Mouse (Mus musculus) stomach, embryonic 14.5 days (tissue): ENCODE results near the gene Gm20671. TPM values are rescaled to one million over a fixed set of nuclear protein-coding genes. Genes with fewer than 3 reads are reported as not detected.
"Not testable (repeated sequence)": the region's sequence is repeated elsewhere in the genome, so short reads cannot be mapped to it uniquely, and the experiment has no call there.

Experiments
- ATAC-seq: fragments of 200-750 bp; cut with Nextera tagmentation; 2 replicates; pipeline ENCODE4 v1.8.0; 2017; ENCODE audit warnings: low read depth, moderate TSS enrichment; ENCODE audit not compliant: insufficient number of reproducible peaks, insufficient read depth, low FRiP score
- H3K27ac ChIP-seq: fragments of 300-500 bp; sonication (generic); 2 replicates; pipeline ENCODE4 v1.5.1; 2014; ENCODE audit warnings: mild to moderate bottlenecking, low read length, moderate library complexity, mixed read lengths
- H3K27me3 ChIP-seq: fragments of 300-500 bp; sonication (generic); 2 replicates; pipeline ENCODE4 v1.6.1; 2014; ENCODE audit warnings: low read length, control low read depth, mixed read lengths; ENCODE audit not compliant: control insufficient read depth, insufficient read depth
- H3K36me3 ChIP-seq: fragments of 300-500 bp; sonication (generic); 2 replicates; pipeline ENCODE4 v1.6.1; 2014; ENCODE audit warnings: mild to moderate bottlenecking, control low read depth, low read length, moderate library complexity, mixed read lengths; ENCODE audit not compliant: control insufficient read depth, insufficient read depth
- H3K4me1 ChIP-seq: fragments of 300-500 bp; sonication (generic); 2 replicates; pipeline ENCODE4 v1.6.1; 2014; ENCODE audit warnings: low read length, control low read depth, mixed read lengths; ENCODE audit not compliant: control insufficient read depth, insufficient read depth
- H3K4me2 ChIP-seq: fragments of 300-500 bp; sonication (generic); replicated peaks from 2 replicates; pipeline ENCODE4 v1.6.1; 2014; ENCODE audit warnings: low read depth, low read length, control low read depth
- H3K4me3 ChIP-seq: fragments of 300-500 bp; sonication (generic); 2 replicates; pipeline ENCODE4 v1.5.1; 2014; ENCODE audit warnings: low read depth, low read length, control low read depth
- H3K9ac ChIP-seq: fragments of 300-500 bp; sonication (generic); replicated peaks from 2 replicates; pipeline ENCODE4 v1.6.1; 2014; ENCODE audit warnings: low read depth, mild to moderate bottlenecking, control low read depth, low read length, moderate library complexity, mixed read lengths
- H3K9me3 ChIP-seq: fragments of 300-500 bp; sonication (generic); 2 replicates; pipeline ENCODE4 v1.6.1; 2016; ENCODE audit warnings: low read depth, low read length, control low read depth; ENCODE audit not compliant: control insufficient read depth
- WGBS: fragments of 180-500 bp; shearing (Covaris S2); extraction: QIAGEN DNeasy Blood & Tissue Kit; methylation state at CpG from one replicate; pipeline ENCODE4 v1.1.7; 2014; 5-methylcytosine and 5-hydroxymethylcytosine counted together
- polyA plus RNA-seq: library from polyadenylated mRNA; unstranded; fragments of >200 nt; fragmentation: Nextera tagmentation; extraction: Ambion mirVana; gene quantifications from 2 replicates; pipeline ENCODE4 v1.2.1, GENCODE M21; 2014

Gm20671 gene
- polyA plus RNA-seq, 1 experiment from 2014 or later = not detected

GRCm38 (mm10) chr5:32830054-32830453 is 3.1 kb upstream of the Gm20671 start:
- Histone ChIP-seq H3K4me1 (no peaks in the 10 kb centered on the region), H3K9me3 (no peaks in the 10 kb centered on the region), H3K4me3 (no peak overlapping the region), H3K4me2 (no peak overlapping the region), H3K36me3 (peaks cover 61% of the 10 kb centered on the region), H3K9ac (no peak overlapping the region), H3K27ac (no peak overlapping the region), H3K27me3 (no peaks in the 10 kb centered on the region)
- no peak for ATAC-seq
- 84% methylated on average over 2 of the region's 2 CpGs for WGBS

GRCm38 (mm10) chr5:32828766-32829165 is 1.9 kb upstream of the Gm20671 start:
- WGBS = 90% methylated on average over 1 of the region's 1 CpGs
- peaks cover 53% of the 10 kb centered on the region for H3K36me3 ChIP-seq

GRCm38 (mm10) chr5:32820471-32820870 is 6.4 kb downstream of the Gm20671 start:
- Histone ChIP-seq H3K4me1 (no peaks in the 10 kb centered on the region), H3K4me3 (no peak overlapping the region), H3K9ac (no peak overlapping the region), H3K27me3 (no peaks in the 10 kb centered on the region), H3K4me2 (no peak overlapping the region), H3K9me3 (no peaks in the 10 kb centered on the region), H3K36me3 (peaks cover 54% of the 10 kb centered on the region), H3K27ac (no peak overlapping the region)
- WGBS = 92% methylated on average over 8 of the region's 8 CpGs
- no peak for ATAC-seq

More at GRCm38 (mm10) chr5:32828766-32829165, 1.9 kb upstream of the Gm20671 start:
- H3K4me3 ChIP-seq, ATAC-seq, H3K27ac ChIP-seq, H3K9ac ChIP-seq, H3K27me3 ChIP-seq, H3K4me2 ChIP-seq, H3K9me3 ChIP-seq, H3K4me1 ChIP-seq: not testable (repeated sequence)

- no peaks in the 10 kb centered on the region for H3K9me3 ChIP-seq
- H3K36me3 ChIP-seq = peaks cover 51% of the 10 kb centered on the region
- no peak overlapping the region for H3K4me3 ChIP-seq
- no peaks in the 10 kb centered on the region for H3K4me1 ChIP-seq
- no peaks in the 10 kb centered on the region for H3K27me3 ChIP-seq
- no peak overlapping the region for H3K27ac ChIP-seq
- no peak overlapping the region for H3K9ac ChIP-seq
- WGBS = 95% methylated on average over 4 of the region's 4 CpGs
- no peak for ATAC-seq
- no peak overlapping the region for H3K4me2 ChIP-seq
Measured at GRCm38 (mm10) chr5:32815396-32815795, 11.5 kb downstream of the Gm20671 start.

- not testable (repeated sequence) for H3K9ac ChIP-seq, H3K4me2 ChIP-seq, H3K9me3 ChIP-seq, H3K36me3 ChIP-seq, ATAC-seq, H3K27me3 ChIP-seq, H3K27ac ChIP-seq, H3K4me3 ChIP-seq, H3K4me1 ChIP-seq
- 75% methylated on average over 1 of the region's 1 CpGs for WGBS
Measured at GRCm38 (mm10) chr5:32786454-32786853, 40.5 kb downstream of the Gm20671 start.

- Histone ChIP-seq H3K4me2 (peak within 1 kb of the TSS; percentile 67), H3K9ac (peak within 1 kb of the TSS; percentile 23), H3K4me3 (peak within 1 kb of the TSS; percentile 69), H3K36me3 (peaks cover 4% of the 10 kb centered on the region; the same call in 1 of the 2 replicates), H3K27me3 (no peaks in the 10 kb centered on the region), H3K9me3 (no peaks in the 10 kb centered on the region), H3K4me1 (no peaks in the 10 kb centered on the region), H3K27ac (peak within 1 kb of the TSS; percentile 44; the same call in 1 of the 2 replicates)
- WGBS = under 1% methylated on average over 52 of the region's 52 CpGs
- peak; percentile 98 for ATAC-seq
Measured at GRCm38 (mm10) chr5:32785313-32785915, 41.5 kb downstream of the Gm20671 start, which contains the start of gene Pisd. Gene Pisd, minus strand, starts transcription at chr5:32785646.

- Histone ChIP-seq H3K27ac (no peak overlapping the region), H3K9ac (peak overlapping the region; percentile 23; the same call in 1 of the 2 replicates), H3K4me2 (peak overlapping the region; percentile 67), H3K9me3 (no peaks in the 10 kb centered on the region), H3K36me3 (peaks cover 4% of the 10 kb centered on the region; the same call in 1 of the 2 replicates), H3K27me3 (no peaks in the 10 kb centered on the region), H3K4me1 (no peaks in the 10 kb centered on the region), H3K4me3 (peak overlapping the region; percentile 69)
- ATAC-seq = no peak
- WGBS = 19% methylated on average over 5 of the region's 5 CpGs
Measured at GRCm38 (mm10) chr5:32784726-32785125, 42.2 kb downstream of the Gm20671 start.

GRCm38 (mm10) chr5:32781596-32781995 is 45.3 kb downstream of the Gm20671 start:
- Histone ChIP-seq H3K4me3 (no peak overlapping the region), H3K9ac (no peak overlapping the region), H3K27me3 (no peaks in the 10 kb centered on the region), H3K4me1 (no peaks in the 10 kb centered on the region), H3K36me3 (no peaks in the 10 kb centered on the region), H3K27ac (no peak overlapping the region), H3K4me2 (no peak overlapping the region), H3K9me3 (no peaks in the 10 kb centered on the region)
- ATAC-seq = no peak
- WGBS = 89% methylated on average over 5 of the region's 5 CpGs

- no peak overlapping the region for H3K4me3 ChIP-seq
- no peaks in the 10 kb centered on the region for H3K27me3 ChIP-seq
- no peak overlapping the region for H3K4me2 ChIP-seq
- 79% methylated on average over 3 of the region's 3 CpGs for WGBS
- no peak overlapping the region for H3K9ac ChIP-seq
- H3K4me1 ChIP-seq = no peaks in the 10 kb centered on the region
- H3K9me3 ChIP-seq = no peaks in the 10 kb centered on the region
- ATAC-seq = no peak
- H3K36me3 ChIP-seq = no peaks in the 10 kb centered on the region; the same call in 1 of the 2 replicates
- no peak overlapping the region for H3K27ac ChIP-seq
Measured at GRCm38 (mm10) chr5:32778168-32778567, 48.7 kb downstream of the Gm20671 start.
